Mouse (Mus musculus): ENCODE measurements around the gene Ctc1. TPM values are rescaled to one million over a fixed set of nuclear protein-coding genes. Genes with fewer than 3 reads are reported as not detected.

Gene Ctc1
- polyA plus RNA-seq, 1 experiment, result 43.2 TPM

DNA sequence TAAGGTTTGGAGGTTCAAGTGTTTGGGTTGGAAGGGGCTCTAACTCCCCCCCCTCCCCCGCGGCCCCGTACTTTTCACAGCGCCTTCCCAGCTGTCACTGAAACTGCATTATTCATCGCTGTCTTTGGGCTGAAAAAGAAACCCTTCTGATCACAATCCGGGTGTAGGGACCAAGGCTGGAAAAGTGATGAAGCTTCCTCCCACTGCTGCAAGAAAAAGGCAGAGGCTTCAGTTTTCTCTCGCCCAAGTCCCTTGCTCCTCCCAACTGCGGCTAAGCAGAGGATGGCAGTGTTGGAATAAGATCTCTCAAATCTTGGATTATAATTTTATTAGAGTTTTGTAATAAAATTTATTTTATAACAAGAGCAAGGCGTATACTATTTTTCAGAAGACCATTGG lies 57.0 kb downstream of the Ctc1 start:
- Histone ChIP-seq H3K4me3 (ENCODE audit: insufficient read depth, low read length) (peak overlapping the region; percentile 1; the same call in 1 of the 2 replicates), H3K4me1 (ENCODE audit: control insufficient read depth, insufficient read depth, low read length) (0 out of 2 replicates have a peak, but pooled peaks cover 4% of the 10 kb centered on the region), H3K27ac (ENCODE audit: insufficient read depth, low read length) (peak overlapping the region; percentile 50; the same call in 1 of the 2 replicates)
- TF ChIP-seq CTCF (IDR thresholded peaks at IDR 0.05; ENCODE audit: borderline replicate concordance, insufficient read depth, low read length) (no peak), POLR2A (IDR thresholded peaks at IDR 0.05; ENCODE audit: low read depth, low read length) (peak; percentile 23; the same call in 1 of the 2 replicates)

- no peak for TF ChIP-seq CTCF (IDR thresholded peaks at IDR 0.05; ENCODE audit: borderline replicate concordance, insufficient read depth, low read length)
- peak; percentile 100 for TF ChIP-seq POLR2A (IDR thresholded peaks at IDR 0.05; ENCODE audit: low read depth, low read length)
- Histone ChIP-seq H3K4me1 (ENCODE audit: control insufficient read depth, insufficient read depth, low read length) (0 out of 2 replicates have a peak, but pooled peaks cover 2% of the 10 kb centered on the region), H3K27ac (ENCODE audit: insufficient read depth, low read length) (peak overlapping the region; percentile 99), H3K4me3 (ENCODE audit: insufficient read depth, low read length) (no peak overlapping the region)
Observed at GRCm38 (mm10) chr11:69073065-69073888, 57.6 kb downstream of the Ctc1 start.

- 0 out of 2 replicates have a peak, but pooled peaks cover 2% of the 10 kb centered on the region for H3K4me1 ChIP-seq (ENCODE audit: control insufficient read depth, insufficient read depth, low read length)
- TF ChIP-seq POLR2A (IDR thresholded peaks at IDR 0.05; ENCODE audit: low read depth, low read length), result no peak
- TF ChIP-seq CTCF (IDR thresholded peaks at IDR 0.05; ENCODE audit: borderline replicate concordance, insufficient read depth, low read length), result no peak
- H3K27ac ChIP-seq (ENCODE audit: insufficient read depth, low read length), result peak overlapping the region; percentile 28; the same call in 1 of the 2 replicates
- no peak overlapping the region for H3K4me3 ChIP-seq (ENCODE audit: insufficient read depth, low read length)
Observed at GRCm38 (mm10) chr11:69073951-69074775, 58.5 kb downstream of the Ctc1 start.

DNA sequence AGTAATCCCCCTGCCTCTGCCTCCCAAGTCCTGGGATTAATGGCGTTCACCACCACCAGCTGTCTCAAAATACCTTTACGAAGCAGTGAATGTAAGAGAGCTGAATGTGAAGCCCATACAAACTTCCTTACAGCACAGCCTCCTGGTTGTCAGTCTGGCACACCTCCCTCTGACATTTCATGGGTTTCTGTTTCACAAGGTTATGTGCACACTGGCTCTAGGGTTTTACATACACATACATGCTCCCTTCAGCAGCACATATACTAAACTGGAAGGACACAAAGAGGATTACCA lies 59.0 kb downstream of the Ctc1 start:
- Histone ChIP-seq H3K27ac (ENCODE audit: insufficient read depth, low read length) (no peak overlapping the region), H3K4me1 (ENCODE audit: control insufficient read depth, insufficient read depth, low read length) (0 out of 2 replicates have a peak, but pooled peaks cover 2% of the 10 kb centered on the region)
- TF ChIP-seq CTCF (IDR thresholded peaks at IDR 0.05; ENCODE audit: borderline replicate concordance, insufficient read depth, low read length) (no peak), POLR2A (IDR thresholded peaks at IDR 0.05; ENCODE audit: low read depth, low read length) (no peak)

DNA sequence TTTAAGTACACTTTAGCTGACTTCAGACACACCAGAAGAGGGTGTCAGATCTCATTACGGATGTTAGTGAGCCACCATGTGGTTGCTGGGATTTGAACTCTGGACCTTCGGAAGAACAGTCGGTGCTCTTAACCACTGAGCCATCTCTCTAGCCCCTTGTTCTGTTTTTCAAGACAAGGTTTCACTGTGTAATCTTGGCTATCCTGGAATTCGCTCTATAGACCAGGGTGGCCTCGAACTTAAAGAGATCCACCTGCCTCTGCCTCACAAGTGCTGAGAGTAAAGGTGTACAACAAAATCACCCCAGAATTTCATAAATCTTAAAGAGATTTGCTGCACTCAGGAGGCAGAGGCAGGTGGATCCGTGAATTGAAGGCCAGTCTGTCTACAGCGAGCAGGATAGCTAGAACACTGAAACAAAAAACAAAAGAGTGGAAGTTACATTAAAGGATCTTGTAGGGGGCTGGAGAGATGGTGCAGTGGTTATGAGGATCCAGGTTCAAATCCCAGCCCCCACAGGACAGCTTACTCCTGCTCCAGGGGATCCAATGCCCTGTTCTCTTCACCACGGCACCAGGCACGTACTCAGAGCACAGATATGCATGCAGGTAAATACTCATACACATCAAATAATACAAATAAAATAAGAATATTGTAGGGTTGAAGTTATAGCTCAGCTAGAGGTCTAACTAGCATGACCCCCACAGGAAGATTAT lies 60.2 kb downstream of the Ctc1 start:
- TF ChIP-seq POLR2A (IDR thresholded peaks at IDR 0.05; ENCODE audit: low read depth, low read length), result no peak
- TF ChIP-seq CTCF (IDR thresholded peaks at IDR 0.05; ENCODE audit: borderline replicate concordance, insufficient read depth, low read length), result no peak
- Histone ChIP-seq H3K4me3 (ENCODE audit: insufficient read depth, low read length) (no peak overlapping the region), H3K27ac (ENCODE audit: insufficient read depth, low read length) (no peak overlapping the region), H3K4me1 (ENCODE audit: control insufficient read depth, insufficient read depth, low read length) (0 out of 2 replicates have a peak, but pooled peaks cover 2% of the 10 kb centered on the region)

More for the DNA sequence above, 59.0 kb downstream of the Ctc1 start:
- H3K4me3 ChIP-seq (ENCODE audit: insufficient read depth, low read length), result no peak overlapping the region

DNA sequence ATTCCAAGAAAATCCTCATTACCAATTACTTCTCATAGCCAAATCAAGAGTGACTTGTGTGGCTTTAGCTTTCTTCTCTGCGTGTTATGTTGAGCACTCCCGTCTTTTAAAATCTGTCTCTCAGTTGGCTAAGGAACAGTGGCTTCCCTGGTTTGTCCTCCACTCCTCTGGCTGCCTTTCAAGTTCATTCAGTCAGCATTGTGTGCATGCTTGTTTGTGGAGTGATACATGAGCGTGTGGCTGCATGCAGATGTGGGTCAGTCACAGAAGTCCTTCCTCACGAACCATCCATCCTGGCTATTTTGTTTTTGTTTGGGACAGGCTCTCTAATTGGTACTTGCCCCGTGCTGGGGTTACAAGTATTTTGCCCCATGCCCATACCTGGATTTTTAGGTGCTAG lies 60.9 kb downstream of the Ctc1 start:
- Histone ChIP-seq H3K4me3 (ENCODE audit: insufficient read depth, low read length) (no peak overlapping the region), H3K4me1 (ENCODE audit: control insufficient read depth, insufficient read depth, low read length) (0 out of 2 replicates have a peak, but pooled peaks cover 2% of the 10 kb centered on the region), H3K27ac (ENCODE audit: insufficient read depth, low read length) (no peak overlapping the region)
- TF ChIP-seq POLR2A (IDR thresholded peaks at IDR 0.05; ENCODE audit: low read depth, low read length) (no peak), CTCF (IDR thresholded peaks at IDR 0.05; ENCODE audit: borderline replicate concordance, insufficient read depth, low read length) (no peak)

- H3K4me1 ChIP-seq (ENCODE audit: control insufficient read depth, insufficient read depth, low read length), result 0 out of 2 replicates have a peak, but pooled peaks cover 2% of the 10 kb centered on the region
- H3K4me3 ChIP-seq (ENCODE audit: insufficient read depth, low read length), result no peak overlapping the region
- no peak overlapping the region for H3K27ac ChIP-seq (ENCODE audit: insufficient read depth, low read length)
- TF ChIP-seq CTCF (IDR thresholded peaks at IDR 0.05; ENCODE audit: borderline replicate concordance, insufficient read depth, low read length), result no peak
- TF ChIP-seq POLR2A (IDR thresholded peaks at IDR 0.05; ENCODE audit: low read depth, low read length), result no peak
Observed at GRCm38 (mm10) chr11:69077316-69077715, 61.6 kb downstream of the Ctc1 start.

GRCm38 (mm10) chr11:69078041-69078440 lies 62.3 kb downstream of the Ctc1 start:
- peak overlapping the region; percentile 9; the same call in 1 of the 2 replicates for H3K27ac ChIP-seq (ENCODE audit: insufficient read depth, low read length)
- H3K4me1 ChIP-seq (ENCODE audit: control insufficient read depth, insufficient read depth, low read length), result 0 out of 2 replicates have a peak, but pooled peaks cover 2% of the 10 kb centered on the region
- H3K4me3 ChIP-seq (ENCODE audit: insufficient read depth, low read length), result no peak overlapping the region
- TF ChIP-seq CTCF (IDR thresholded peaks at IDR 0.05; ENCODE audit: borderline replicate concordance, insufficient read depth, low read length), result no peak

DNA sequence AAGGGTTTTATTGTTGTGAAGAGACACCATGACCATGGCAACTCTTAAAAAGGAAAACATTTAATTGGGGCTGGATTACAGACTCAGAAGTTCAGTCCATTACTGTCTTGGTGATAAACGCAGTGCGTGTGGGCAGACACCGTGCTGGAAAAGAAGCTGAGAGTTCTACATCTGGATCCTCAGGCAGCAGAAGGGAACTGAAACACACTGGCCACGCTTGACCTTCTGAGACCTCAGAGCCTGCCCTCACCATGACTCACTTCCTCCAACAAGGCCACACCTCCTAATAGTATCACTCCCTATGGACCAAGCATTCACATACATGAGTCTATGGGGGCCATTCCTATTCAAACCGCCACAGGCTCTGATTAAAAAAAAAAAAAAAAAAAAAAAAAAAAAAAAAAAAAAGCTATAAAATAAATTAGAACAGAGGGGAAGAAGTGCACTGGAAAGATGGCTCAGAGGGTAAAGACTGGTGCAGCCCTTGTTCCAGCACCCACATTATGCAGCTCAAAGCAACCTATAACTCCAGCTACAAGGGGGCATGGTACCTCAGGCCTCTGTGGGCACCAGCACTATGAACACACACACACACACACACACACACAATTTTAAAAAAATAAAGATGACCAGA lies 63.2 kb downstream of the Ctc1 start:
- H3K4me1 ChIP-seq (ENCODE audit: control insufficient read depth, insufficient read depth, low read length), result 0 out of 2 replicates have a peak, but pooled peaks cover 2% of the 10 kb centered on the region
- H3K4me3 ChIP-seq (ENCODE audit: insufficient read depth, low read length), result no peak overlapping the region
- TF ChIP-seq CTCF (IDR thresholded peaks at IDR 0.05; ENCODE audit: borderline replicate concordance, insufficient read depth, low read length), result no peak
- TF ChIP-seq POLR2A (IDR thresholded peaks at IDR 0.05; ENCODE audit: low read depth, low read length), result peak; percentile 28; the same call in 1 of the 2 replicates
- H3K27ac ChIP-seq (ENCODE audit: insufficient read depth, low read length), result no peak overlapping the region
